Mouse (Mus musculus) spleen, adult 10 weeks (tissue): ENCODE results near the gene Krtap4-16. TPM values are rescaled to one million over a fixed set of nuclear protein-coding genes. Genes with fewer than 3 reads are reported as not detected.

Source experiments
- polyA plus RNA-seq: library from polyadenylated mRNA; stranded (reverse); fragments of 350-450 nt; fragmentation: Illumina TruSeq; extraction: RNeasy Lipid Tissue Mini Kit (QIAGEN cat#74804); gene quantifications from one replicate; pipeline ENCODE4 v1.2.3, GENCODE M21; 2015; ENCODE audit warnings: low replicate concordance; ENCODE audit not compliant: insufficient read depth

Gene Krtap4-16
- polyA plus RNA-seq, result not detected

GRCm38 (mm10) chr11:99851508-99851907 lies at the start of gene Krtap4-16:
Gene Krtap4-16, minus strand, starts transcription at chr11:99851608.

GRCm38 (mm10) chr11:99878887-99879286 lies 27.5 kb upstream of the Krtap4-16 start, which contains the start of gene Gm11567:
Gene Gm11567, plus strand, starts transcription at chr11:99879187.

GRCm38 (mm10) chr11:99873089-99873488 lies 21.7 kb upstream of the Krtap4-16 start, which contains the start of gene Krtap9-1:
Gene Krtap9-1, plus strand, starts transcription at chr11:99873389.

DNA sequence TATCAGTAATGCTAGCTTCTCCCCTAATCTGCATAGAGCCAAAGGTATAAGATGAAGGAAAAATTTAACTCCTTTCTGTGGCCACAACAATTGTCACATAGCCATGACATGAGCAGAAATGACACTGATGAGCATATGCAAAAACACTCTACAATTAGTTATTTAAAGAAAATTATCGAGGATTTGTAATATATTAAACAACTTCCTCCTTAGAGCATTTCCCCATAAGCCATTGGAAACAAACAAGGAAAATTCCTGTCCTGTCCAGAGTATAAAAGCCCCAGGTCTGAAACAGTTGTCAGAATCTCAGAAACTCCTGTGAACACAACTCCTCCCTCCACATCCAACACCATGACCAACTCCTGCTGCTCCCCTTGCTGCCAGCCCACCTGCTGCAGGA lies 12.8 kb upstream of the Krtap4-16 start, which contains the start of gene Gm11559:
Gene Gm11559 (plus strand): TSS at position 301 of the 400 bp plus-strand sequence.

DNA sequence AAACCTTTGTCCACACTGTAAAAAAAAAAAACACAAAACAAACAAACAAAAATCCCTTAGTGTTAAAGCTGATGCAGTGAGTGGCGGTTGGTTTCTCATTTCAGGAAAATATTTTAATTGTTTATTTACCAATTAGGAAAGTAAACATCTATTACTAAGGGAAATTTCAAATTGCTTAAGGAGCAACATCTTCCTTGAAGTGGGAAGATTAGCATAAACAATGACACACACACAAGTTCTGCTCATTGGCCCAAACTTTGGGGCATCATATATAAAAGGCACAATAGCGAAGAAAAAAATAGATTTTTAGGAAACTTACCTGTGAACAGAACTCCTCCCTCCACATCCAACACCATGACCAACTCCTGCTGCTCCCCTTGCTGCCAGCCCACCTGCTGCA lies 6.2 kb upstream of the Krtap4-16 start, which contains the start of gene Gm11568:
Gene Gm11568 (plus strand): TSS at position 301 of the 400 bp plus-strand sequence.

DNA sequence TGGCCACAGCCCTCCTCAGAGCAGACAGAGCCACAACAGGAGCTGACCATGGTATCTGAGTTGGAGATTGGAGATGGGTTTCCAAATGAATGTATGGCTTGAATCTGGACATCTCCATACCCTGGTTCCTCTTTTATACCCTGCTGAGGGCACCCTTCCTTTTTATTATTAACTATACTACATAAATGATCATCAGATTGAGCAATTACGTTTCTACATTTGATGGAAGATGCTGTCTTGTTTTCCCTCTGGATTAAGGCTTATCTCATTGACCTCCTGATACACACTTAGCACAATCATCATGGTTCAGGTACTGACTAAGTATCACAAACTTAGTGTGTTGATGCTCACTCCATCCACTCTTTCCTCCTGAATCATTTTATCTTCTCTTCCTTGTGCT lies 13.4 kb downstream of the Krtap4-16 start, which contains the start of gene 2300003K06Rik:
Gene 2300003K06Rik (minus strand): TSS at position 101 of the 400 bp plus-strand sequence.

DNA sequence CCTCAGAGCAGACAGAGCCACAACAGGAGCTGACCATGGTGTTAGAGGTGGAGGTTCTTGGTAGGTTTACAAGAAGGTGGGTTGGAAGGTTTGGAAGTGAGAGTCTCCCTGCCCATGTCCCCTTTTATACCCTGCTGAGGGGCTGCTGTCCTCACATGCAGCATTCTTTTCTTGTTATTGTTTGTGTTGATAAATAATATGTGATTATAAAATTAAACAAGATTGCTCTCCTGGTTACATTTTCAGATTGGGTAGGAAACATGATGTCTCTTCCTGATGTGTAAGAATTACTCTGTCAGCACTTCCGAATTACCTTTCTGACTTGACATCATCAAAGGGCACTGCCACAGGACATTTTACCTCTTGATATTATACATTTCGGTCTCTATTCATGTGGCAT lies 35.8 kb downstream of the Krtap4-16 start, which contains the start of gene Gm11564:
Gene Gm11564 (minus strand): TSS at position 101 of the 400 bp plus-strand sequence.

GRCm38 (mm10) chr11:99809792-99810191 lies 41.6 kb downstream of the Krtap4-16 start, which contains the start of gene Krtap4-13:
Gene Krtap4-13, minus strand, starts transcription at chr11:99809892.

DNA sequence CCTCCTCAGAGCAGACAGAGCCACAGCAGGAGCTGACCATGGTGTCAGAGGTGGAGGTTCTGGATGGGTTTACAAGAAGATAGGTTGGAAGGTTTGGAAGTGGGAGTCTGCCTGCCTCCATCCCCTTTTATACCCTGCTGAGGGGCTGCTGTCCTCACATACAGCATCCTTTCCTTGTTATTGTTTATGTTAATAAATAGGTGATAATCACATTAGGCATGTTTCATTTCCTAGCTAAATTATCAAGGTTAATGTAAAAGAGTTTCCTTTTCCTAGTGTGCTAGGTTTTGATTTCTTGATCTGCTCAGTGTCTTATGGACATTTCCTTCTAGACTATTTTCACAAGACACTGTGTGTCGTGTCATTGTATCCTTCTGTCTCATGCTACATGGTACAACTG lies 47.1 kb downstream of the Krtap4-16 start, which contains the start of gene Gm11554:
Gene Gm11554 (minus strand): TSS at position 101 of the 400 bp plus-strand sequence.

Other genes with a start within 250 kb of the Krtap4-16 start
- not detected for gene Gm11938, start 248.3 kb downstream of the Krtap4-16 start, polyA plus RNA-seq
- gene Gm11937, start 241.4 kb downstream of the Krtap4-16 start, polyA plus RNA-seq, result not detected
- not detected for gene Krtap2-4, start 236.8 kb downstream of the Krtap4-16 start, polyA plus RNA-seq
- gene Gm11562, start 231.2 kb downstream of the Krtap4-16 start, polyA plus RNA-seq, result not detected
- gene Krtap4-1, start 223.4 kb downstream of the Krtap4-16 start, polyA plus RNA-seq, result not detected
- not detected for gene Krtap4-2, start 216.5 kb downstream of the Krtap4-16 start, polyA plus RNA-seq
- gene Krtap4-7, start 207.5 kb downstream of the Krtap4-16 start, polyA plus RNA-seq, result not detected
- gene Gm11555, start 201.4 kb downstream of the Krtap4-16 start, polyA plus RNA-seq, result not detected
- gene Gm11563, start 192.6 kb downstream of the Krtap4-16 start, polyA plus RNA-seq, result not detected
- not detected for gene Krtap4-6, start 185.6 kb downstream of the Krtap4-16 start, polyA plus RNA-seq
- not detected for gene Gm14190, start 160.9 kb downstream of the Krtap4-16 start, polyA plus RNA-seq
- gene Gm14180, start 117.3 kb downstream of the Krtap4-16 start, polyA plus RNA-seq, result not detected
- not detected for gene Gm11595, start 78.7 kb downstream of the Krtap4-16 start, polyA plus RNA-seq
- not detected for gene Krtap4-8, start 70.9 kb downstream of the Krtap4-16 start, polyA plus RNA-seq
- gene Krtap4-9, start 66.4 kb downstream of the Krtap4-16 start, polyA plus RNA-seq, result not detected
- not detected for gene Gm11596, start 58.1 kb downstream of the Krtap4-16 start, polyA plus RNA-seq
- not detected for gene Gm11569, start 52.7 kb downstream of the Krtap4-16 start, polyA plus RNA-seq
- not detected for gene Gm11554, start 47.2 kb downstream of the Krtap4-16 start, polyA plus RNA-seq
- gene Krtap4-13, start 41.7 kb downstream of the Krtap4-16 start, polyA plus RNA-seq, result not detected
- gene Gm11564, start 35.9 kb downstream of the Krtap4-16 start, polyA plus RNA-seq, result not detected
- not detected for gene 2300003K06Rik, start 13.5 kb downstream of the Krtap4-16 start, polyA plus RNA-seq
- gene Gm11568, start 6.3 kb upstream of the Krtap4-16 start, polyA plus RNA-seq, result not detected
- not detected for gene Gm11559, start 12.9 kb upstream of the Krtap4-16 start, polyA plus RNA-seq
- not detected for gene Krtap9-1, start 21.8 kb upstream of the Krtap4-16 start, polyA plus RNA-seq
- not detected for gene Gm11567, start 27.6 kb upstream of the Krtap4-16 start, polyA plus RNA-seq
- not detected for gene Krtap31-1, start 56.3 kb upstream of the Krtap4-16 start, polyA plus RNA-seq
- gene Gm11565, start 63.1 kb upstream of the Krtap4-16 start, polyA plus RNA-seq, result not detected
- gene Krtap31-2, start 84.7 kb upstream of the Krtap4-16 start, polyA plus RNA-seq, result not detected
- not detected for gene Krtap9-5, start 96.9 kb upstream of the Krtap4-16 start, polyA plus RNA-seq
- not detected for gene Krtap29-1, start 127.4 kb upstream of the Krtap4-16 start, polyA plus RNA-seq
- gene Krtap16-1, start 135.0 kb upstream of the Krtap4-16 start, polyA plus RNA-seq, result not detected
- not detected for gene Krtap17-1, start 142.4 kb upstream of the Krtap4-16 start, polyA plus RNA-seq
- gene Krt33a, start 164.6 kb upstream of the Krtap4-16 start, polyA plus RNA-seq, result not detected
- not detected for gene Krt33b, start 178.3 kb upstream of the Krtap4-16 start, polyA plus RNA-seq
- not detected for gene Krt34, start 189.9 kb upstream of the Krtap4-16 start, polyA plus RNA-seq
- not detected for gene Krt31, start 198.9 kb upstream of the Krtap4-16 start, polyA plus RNA-seq
- gene Krt32, start 236.6 kb upstream of the Krtap4-16 start, polyA plus RNA-seq, result not detected
- not detected for gene Krt35, start 244.6 kb upstream of the Krtap4-16 start, polyA plus RNA-seq